Comparison of ENCODE assay signal across 8 mouse cellular contexts in genomic region chr6:121017436-121018031, GRCm38 (mm10).
A peak's percentile ranks its signal among the peaks of the same experiment; 100 is the strongest.
DNase-seq lines count a peak whose midpoint lies in the region; ATAC-seq and TF ChIP-seq lines count a peak whose summit lies in the region.

No protein-coding gene starts in this region.

- TF ChIP-seq POLR2A in thymus, adult 2 months (IDR thresholded peaks at IDR 0.05; ENCODE audit: control insufficient read depth, extremely low read depth, insufficient read depth, low read length, poor library complexity), result no peak

- no peaks in the 10 kb centered on the region for H3K9me3 ChIP-seq in intestine, embryonic 15.5 days

- no peak for TF ChIP-seq CTCF in thymus, adult 2 months (IDR thresholded peaks at IDR 0.05; ENCODE audit: borderline replicate concordance, control insufficient read depth, extremely low read depth, insufficient read depth, low read length, poor library complexity)

- H3K4me3 ChIP-seq in thymus, adult 2 months (ENCODE audit: control insufficient read depth, insufficient read depth, low read length), result no peak overlapping the region
- H3K4me3 ChIP-seq in intestine, embryonic 15.5 days (replicated peaks), result no peak overlapping the region

- intact Hi-C loops in left cerebral cortex, postnatal 4 days (cut with DNase I), result no loop called here

- H3K4me2 ChIP-seq in intestine, embryonic 15.5 days (replicated peaks), result no peak overlapping the region

- peak; percentile 48; the same call in 1 of the 2 replicates for ATAC-seq in intestine, embryonic 15.5 days

- DNase-seq in thymus, adult 2 months, result peak; percentile 23
- no peak for DNase-seq in thymus, postnatal 10 days (ENCODE audit: low spot score in 2 of 2)
- peak; percentile 52 to 53 for DNase-seq in cerebellum, postnatal 10 days
- DNase-seq in splenic B cell, adult 2 months (ENCODE audit: low read depth, low spot score), result peak; percentile 7
- no peak for DNase-seq in MN1 (ENCODE audit: low spot score)
- no peak for DNase-seq in left cerebral cortex, postnatal 4 days
- DNase-seq in spleen, postnatal 14 days (ENCODE audit: low spot score in 2 of 2), result no peak

- WGBS in thymus, adult 2 months, result 67% methylated on average over 12 of the region's 12 CpGs
- 52% methylated on average over 12 of the region's 12 CpGs for WGBS in intestine, embryonic 15.5 days

- H3K9ac ChIP-seq in intestine, embryonic 15.5 days, result no peak overlapping the region

- H3K36me3 ChIP-seq in thymus, adult 2 months (ENCODE audit: control insufficient read depth, insufficient read depth, low read length), result no peaks in the 10 kb centered on the region; the same call in 1 of the 2 replicates
- H3K36me3 ChIP-seq in intestine, embryonic 15.5 days, result peaks cover 19% of the 10 kb centered on the region
- peaks cover 1% of the 10 kb centered on the region for H3K36me3 ChIP-seq in splenic B cell, adult 2 months (ENCODE audit: control insufficient read depth, insufficient read depth, low read length, poor library complexity, severe bottlenecking)

- H3K4me1 ChIP-seq in thymus, adult 2 months (replicated peaks; ENCODE audit: control insufficient read depth, insufficient read depth, low read length), result peaks cover 17% of the 10 kb centered on the region
- H3K4me1 ChIP-seq in intestine, embryonic 15.5 days (replicated peaks), result no peaks in the 10 kb centered on the region

- H3K27ac ChIP-seq in thymus, adult 2 months (ENCODE audit: control insufficient read depth, insufficient read depth, low read length), result no peak overlapping the region
- no peak overlapping the region for H3K27ac ChIP-seq in intestine, embryonic 15.5 days

- no peaks in the 10 kb centered on the region for H3K27me3 ChIP-seq in thymus, adult 2 months (ENCODE audit: control insufficient read depth, insufficient read depth, low read length)
- H3K27me3 ChIP-seq in intestine, embryonic 15.5 days (replicated peaks), result no peaks in the 10 kb centered on the region
- no peaks in the 10 kb centered on the region for H3K27me3 ChIP-seq in splenic B cell, adult 2 months (ENCODE audit: control insufficient read depth, insufficient read depth, low read length, poor library complexity, severe bottlenecking)

Comparison
In these comparisons a context has a peak if more than half of its experiments do, and no peak if none do; other contexts are left out.
1. DNase-seq: peak in thymus, adult 2 months (single experiment), cerebellum, postnatal 10 days (2 of 2) and splenic B cell, adult 2 months (single experiment); none in thymus, postnatal 10 days (0 of 2), MN1 (single experiment), left cerebral cortex, postnatal 4 days (single experiment) and spleen, postnatal 14 days (0 of 2).